Mouse (Mus musculus) intestine, embryonic 14.5 days (tissue): Measurements from ENCODE around the gene Pex11b. TPM values are rescaled to one million over a fixed set of nuclear protein-coding genes. Genes with fewer than 3 reads are reported as not detected.

Experiments
- ATAC-seq: fragments of 200-750 bp; cut with Nextera tagmentation; replicated peaks from 2 replicates; pipeline ENCODE4 v1.8.0; 2017; ENCODE audit warnings: low read depth, moderate number of reproducible peaks, moderate TSS enrichment, moderate library complexity; ENCODE audit not compliant: low FRiP score, low TSS enrichment
- DNase-seq: peaks from one replicate; pipeline ENCODE4 v3.0.0-alpha.2; 2018; ENCODE audit warnings: low spot score
- H3K27ac ChIP-seq: fragments of 300-500 bp; sonication (generic); 2 replicates; pipeline ENCODE4 v1.5.1; 2014; ENCODE audit warnings: low read depth, mild to moderate bottlenecking, control low read depth
- H3K27me3 ChIP-seq: fragments of 300-500 bp; sonication (generic); replicated peaks from 2 replicates; pipeline ENCODE4 v1.6.1; 2014; ENCODE audit warnings: low read length, control low read depth; ENCODE audit not compliant: control insufficient read depth, insufficient read depth
- H3K36me3 ChIP-seq: fragments of 300-500 bp; sonication (generic); 2 replicates; pipeline ENCODE4 v1.6.1; 2014; ENCODE audit warnings: low read length, control low read depth; ENCODE audit not compliant: control insufficient read depth, insufficient read depth
- H3K4me1 ChIP-seq: fragments of 300-500 bp; sonication (generic); replicated peaks from 2 replicates; pipeline ENCODE4 v1.6.1; 2014; ENCODE audit warnings: low read length, control low read depth, mixed read lengths; ENCODE audit not compliant: control insufficient read depth, insufficient read depth
- H3K4me2 ChIP-seq: fragments of 300-500 bp; sonication (generic); 2 replicates; pipeline ENCODE4 v1.6.1; 2014; ENCODE audit warnings: low read length
- H3K4me3 ChIP-seq: fragments of 300-500 bp; sonication (generic); 2 replicates; pipeline ENCODE4 v1.5.1; 2014; ENCODE audit warnings: low read depth, low read length, control low read depth, mixed read lengths
- H3K9ac ChIP-seq: fragments of 300-500 bp; sonication (generic); 2 replicates; pipeline ENCODE4 v1.6.1; 2014; ENCODE audit warnings: mild to moderate bottlenecking, low read length
- H3K9me3 ChIP-seq: fragments of 300-500 bp; sonication (generic); 2 replicates; pipeline ENCODE4 v1.6.1; 2016; ENCODE audit warnings: low read length, control low read depth; ENCODE audit not compliant: control insufficient read depth
- WGBS: fragments of 180-500 bp; shearing (Covaris S2); extraction: QIAGEN DNeasy Blood & Tissue Kit; methylation state at CpG from one replicate; pipeline ENCODE4 v1.1.7; 2014; 5-methylcytosine and 5-hydroxymethylcytosine counted together
- polyA plus RNA-seq: library from polyadenylated mRNA; unstranded; fragments of >200 nt; fragmentation: Nextera tagmentation; extraction: Ambion mirVana; gene quantifications from 2 replicates; pipeline ENCODE4 v1.2.1, GENCODE M21; 2014

Pex11b gene
- polyA plus RNA-seq, 1 experiment from 2014 or later, result 44.1 TPM

- Histone ChIP-seq H3K9ac (peak overlapping the region; percentile 90), H3K27ac (peak overlapping the region; percentile 73), H3K4me1 (peaks cover 6% of the 10 kb centered on the region), H3K4me2 (peak overlapping the region; percentile 70), H3K9me3 (no peaks in the 10 kb centered on the region), H3K27me3 (no peaks in the 10 kb centered on the region), H3K4me3 (peak overlapping the region; percentile 96), H3K36me3 (peaks cover 53% of the 10 kb centered on the region)
- DNase-seq, result peak; percentile 57
- WGBS, result 8% methylated on average over 15 of the region's 15 CpGs
- no peak; the same call in 1 of the 2 replicates for ATAC-seq
Measured at GRCm38 (mm10) chr3:96635906-96636305, 730 bp downstream of the Pex11b start.

GRCm38 (mm10) chr3:96636448-96636847 lies 1.3 kb downstream of the Pex11b start:
- Histone ChIP-seq H3K27me3 (no peaks in the 10 kb centered on the region), H3K36me3 (peaks cover 52% of the 10 kb centered on the region), H3K27ac (no peak overlapping the region), H3K4me3 (peak overlapping the region; percentile 96), H3K4me2 (peak overlapping the region; percentile 70), H3K4me1 (peaks cover 3% of the 10 kb centered on the region; the same call in 1 of the 2 replicates), H3K9me3 (no peaks in the 10 kb centered on the region), H3K9ac (peak overlapping the region; percentile 90)
- DNase-seq (no peak), ATAC-seq (no peak)
- 70% methylated on average over 11 of the region's 11 CpGs for WGBS

GRCm38 (mm10) chr3:96639219-96639618 lies 4.0 kb downstream of the Pex11b start:
- WGBS, result 83% methylated on average over 1 of the region's 1 CpGs
- Histone ChIP-seq H3K36me3 (peaks cover 52% of the 10 kb centered on the region), H3K9ac (no peak overlapping the region), H3K27me3 (no peaks in the 10 kb centered on the region), H3K4me1 (peaks cover 3% of the 10 kb centered on the region; the same call in 1 of the 2 replicates), H3K4me3 (no peak overlapping the region), H3K4me2 (no peak overlapping the region), H3K9me3 (no peaks in the 10 kb centered on the region), H3K27ac (no peak overlapping the region)
- no peak for ATAC-seq
- DNase-seq, result peak; percentile 66

- H3K27ac ChIP-seq, result no peak within 1 kb of the TSS
- peak; percentile 57 for DNase-seq
- no peaks in the 10 kb centered on the region for H3K27me3 ChIP-seq
- no peak within 1 kb of the TSS for H3K9ac ChIP-seq
- no peaks in the 10 kb centered on the region for H3K9me3 ChIP-seq
- H3K36me3 ChIP-seq, result peaks cover 36% of the 10 kb centered on the region
- H3K4me1 ChIP-seq, result no peaks in the 10 kb centered on the region
- no peak within 1 kb of the TSS for H3K4me3 ChIP-seq
- 0 out of 2 replicates have a peak, but pooled peaks have one; percentile 32 for ATAC-seq
- H3K4me2 ChIP-seq, result no peak within 1 kb of the TSS
- 68% methylated on average over 7 of the region's 7 CpGs for WGBS
Measured at GRCm38 (mm10) chr3:96645018-96645649, 10.0 kb downstream of the Pex11b start, which contains the start of gene Itga10. Gene Itga10 (plus strand): TSS chr3:96645584.

GRCm38 (mm10) chr3:96647365-96647764 lies 12.2 kb downstream of the Pex11b start:
- H3K9me3 ChIP-seq, result no peaks in the 10 kb centered on the region
- ATAC-seq, result no peak
- H3K4me2 ChIP-seq, result no peak overlapping the region
- H3K36me3 ChIP-seq, result peaks cover 19% of the 10 kb centered on the region
- H3K27ac ChIP-seq, result no peak overlapping the region
- H3K27me3 ChIP-seq, result no peaks in the 10 kb centered on the region
- H3K9ac ChIP-seq, result no peak overlapping the region
- H3K4me1 ChIP-seq, result no peaks in the 10 kb centered on the region
- 80% methylated on average over 3 of the region's 3 CpGs for WGBS
- no peak for DNase-seq
- no peak overlapping the region for H3K4me3 ChIP-seq

GRCm38 (mm10) chr3:96660901-96661300 lies 25.7 kb downstream of the Pex11b start:
- H3K27me3 ChIP-seq, result no peaks in the 10 kb centered on the region
- 82% methylated on average over 2 of the region's 2 CpGs for WGBS
- no peaks in the 10 kb centered on the region for H3K36me3 ChIP-seq
- no peak for DNase-seq
- no peak overlapping the region for H3K9ac ChIP-seq
- peaks cover 5% of the 10 kb centered on the region for H3K4me1 ChIP-seq
- H3K4me3 ChIP-seq, result no peak overlapping the region
- no peak for ATAC-seq
- no peak overlapping the region for H3K4me2 ChIP-seq
- no peaks in the 10 kb centered on the region for H3K9me3 ChIP-seq
- H3K27ac ChIP-seq, result no peak overlapping the region

- Histone ChIP-seq H3K4me2 (peak overlapping the region; percentile 49), H3K9me3 (no peaks in the 10 kb centered on the region), H3K27ac (peak overlapping the region; percentile 25; the same call in 1 of the 2 replicates), H3K9ac (no peak overlapping the region), H3K36me3 (no peaks in the 10 kb centered on the region), H3K4me3 (no peak overlapping the region), H3K4me1 (peaks cover 5% of the 10 kb centered on the region), H3K27me3 (no peaks in the 10 kb centered on the region)
- DNase-seq (no peak), ATAC-seq (no peak)
- WGBS, result 48% methylated on average over 8 of the region's 8 CpGs
Measured at GRCm38 (mm10) chr3:96662731-96663316, 27.6 kb downstream of the Pex11b start.

- Histone ChIP-seq H3K27me3 (no peaks in the 10 kb centered on the region), H3K4me1 (peaks cover 5% of the 10 kb centered on the region), H3K36me3 (no peaks in the 10 kb centered on the region), H3K9me3 (no peaks in the 10 kb centered on the region), H3K4me2 (peak overlapping the region; percentile 49), H3K4me3 (peak overlapping the region; percentile 9; the same call in 1 of the 2 replicates), H3K9ac (no peak overlapping the region; the same call in 1 of the 2 replicates), H3K27ac (peak overlapping the region; percentile 25; the same call in 1 of the 2 replicates)
- 6% methylated on average over 15 of the region's 18 CpGs for WGBS
- peak; percentile 96 for DNase-seq
- ATAC-seq, result peak; percentile 86
Measured at GRCm38 (mm10) chr3:96663432-96664239, 28.5 kb downstream of the Pex11b start.
